Mouse (Mus musculus): ENCODE results near the gene Gbp2. TPM values are rescaled to one million over a fixed set of nuclear protein-coding genes. Genes with fewer than 3 reads are reported as not detected.

The Gbp2 gene
- polyA plus RNA-seq, 1 experiment from 2014 or later = 3.1 TPM

- WGBS (ENCODE audit: insufficient replicate concordance) = 78% methylated on average over 2 of the region's 2 CpGs
- no peaks in the 10 kb centered on the region for H3K9me3 ChIP-seq (ENCODE audit: low read length)
- no peaks in the 10 kb centered on the region for H3K36me3 ChIP-seq (replicated peaks; ENCODE audit: insufficient read depth, low read length)
- no peak overlapping the region for H3K9ac ChIP-seq (replicated peaks)
- TF ChIP-seq CTCF (IDR thresholded peaks at IDR 0.05; ENCODE audit: low read depth) (no peak), EP300 (IDR thresholded peaks at IDR 0.05; ENCODE audit: low read depth) (no peak)
- no peak overlapping the region for H3K4me3 ChIP-seq (ENCODE audit: low read depth, low read length)
- no peak overlapping the region for H3K4me2 ChIP-seq (ENCODE audit: low read depth, low read length)
- H3K27ac ChIP-seq (ENCODE audit: low read depth) = no peak overlapping the region
- no peaks in the 10 kb centered on the region for H3K27me3 ChIP-seq (ENCODE audit: insufficient read depth, low read length)
- H3K4me1 ChIP-seq (ENCODE audit: insufficient read depth) = no peaks in the 10 kb centered on the region
- DNase-seq (no peak), ATAC-seq (no peak)
These were observed 31.5 kb upstream of the Gbp2 start for GRCm38 (mm10) chr3:142588888-142589287.

DNA sequence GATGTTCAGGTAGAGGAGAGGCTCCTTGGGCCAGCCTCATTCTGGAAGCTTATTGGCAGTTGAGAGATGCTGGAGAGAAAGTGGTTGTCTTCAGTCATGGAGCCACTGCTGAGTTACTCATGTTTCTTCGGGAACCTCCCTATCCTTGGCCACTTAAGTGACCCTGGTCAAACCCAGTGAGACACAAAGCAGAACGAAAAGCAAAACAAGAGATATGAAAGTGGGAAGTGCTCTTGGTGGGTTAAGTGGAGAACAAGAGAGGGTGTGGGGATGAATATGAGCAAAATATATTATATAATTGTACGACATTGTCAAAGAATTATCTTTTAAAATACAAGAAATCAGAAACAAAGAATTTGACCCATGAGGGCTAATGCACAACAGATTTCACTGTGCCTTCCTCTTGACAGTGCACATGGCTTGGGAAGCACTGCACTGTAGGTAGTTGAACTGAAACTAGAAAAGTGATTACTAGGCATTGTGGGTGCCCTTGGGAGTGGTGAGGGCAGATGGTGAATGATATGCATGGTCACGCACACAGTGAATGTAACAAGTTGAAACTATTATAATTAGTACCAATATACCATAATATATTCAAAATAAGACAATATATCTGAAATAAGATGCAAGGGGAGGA, 29.9 kb upstream of the Gbp2 start:
- Histone ChIP-seq H3K9ac (replicated peaks) (no peak overlapping the region), H3K27ac (ENCODE audit: low read depth) (no peak overlapping the region), H3K4me1 (ENCODE audit: insufficient read depth) (no peaks in the 10 kb centered on the region), H3K4me2 (ENCODE audit: low read depth, low read length) (no peak overlapping the region), H3K9me3 (ENCODE audit: low read length) (no peaks in the 10 kb centered on the region), H3K27me3 (ENCODE audit: insufficient read depth, low read length) (no peaks in the 10 kb centered on the region), H3K36me3 (replicated peaks; ENCODE audit: insufficient read depth, low read length) (no peaks in the 10 kb centered on the region), H3K4me3 (ENCODE audit: low read depth, low read length) (no peak overlapping the region)
- 64% methylated on average over 4 of the region's 4 CpGs for WGBS (ENCODE audit: insufficient replicate concordance)
- TF ChIP-seq EP300 (IDR thresholded peaks at IDR 0.05; ENCODE audit: low read depth) (no peak), CTCF (IDR thresholded peaks at IDR 0.05; ENCODE audit: low read depth) (no peak)
- no peak for DNase-seq
- no peak for ATAC-seq

- H3K27ac ChIP-seq (ENCODE audit: low read depth) = no peak within 1 kb of the TSS
- DNase-seq (no peak), ATAC-seq (no peak)
- no peaks in the 10 kb centered on the region for H3K9me3 ChIP-seq (ENCODE audit: low read length)
- TF ChIP-seq CTCF (IDR thresholded peaks at IDR 0.05; ENCODE audit: low read depth) (no peak), EP300 (IDR thresholded peaks at IDR 0.05; ENCODE audit: low read depth) (no peak)
- H3K9ac ChIP-seq (replicated peaks) = no peak within 1 kb of the TSS
- no peaks in the 10 kb centered on the region for H3K4me1 ChIP-seq (ENCODE audit: insufficient read depth)
- H3K36me3 ChIP-seq (replicated peaks; ENCODE audit: insufficient read depth, low read length) = no peaks in the 10 kb centered on the region
- no peak within 1 kb of the TSS for H3K4me2 ChIP-seq (ENCODE audit: low read depth, low read length)
- H3K27me3 ChIP-seq (ENCODE audit: insufficient read depth, low read length) = no peaks in the 10 kb centered on the region
- H3K4me3 ChIP-seq (ENCODE audit: low read depth, low read length) = no peak within 1 kb of the TSS
- WGBS (ENCODE audit: insufficient replicate concordance) = 61% methylated on average over 1 of the region's 1 CpGs
These were observed 25.9 kb upstream of the Gbp2 start, which contains the start of gene Gbp2b for GRCm38 (mm10) chr3:142594547-142594946. Gene Gbp2b (plus strand): TSS chr3:142594847.

DNA sequence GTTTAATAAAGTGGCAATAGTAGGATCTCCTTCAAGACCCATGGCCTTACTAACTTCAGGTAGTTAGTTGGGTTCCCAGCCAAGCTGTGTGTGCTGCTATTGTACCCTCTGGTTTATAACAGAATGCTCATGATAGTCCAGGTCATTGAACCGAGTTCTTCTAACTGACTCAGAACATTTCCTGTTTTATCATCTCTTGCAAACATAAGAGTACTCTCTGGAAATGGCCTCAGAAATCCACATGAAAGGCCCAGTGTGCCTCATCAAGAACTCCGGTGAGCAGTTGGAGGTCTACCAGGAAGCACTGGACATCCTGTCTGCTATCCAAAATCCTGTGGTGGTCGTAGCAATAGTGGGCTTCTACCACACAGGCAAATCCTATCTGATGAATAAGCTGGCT, 22.5 kb upstream of the Gbp2 start:
- TF ChIP-seq CTCF (IDR thresholded peaks at IDR 0.05; ENCODE audit: low read depth) (no peak), EP300 (IDR thresholded peaks at IDR 0.05; ENCODE audit: low read depth) (no peak)
- no peak overlapping the region for H3K4me3 ChIP-seq (ENCODE audit: low read depth, low read length)
- no peaks in the 10 kb centered on the region for H3K9me3 ChIP-seq (ENCODE audit: low read length)
- ATAC-seq = no peak
- H3K27me3 ChIP-seq (ENCODE audit: insufficient read depth, low read length) = no peaks in the 10 kb centered on the region
- H3K36me3 ChIP-seq (replicated peaks; ENCODE audit: insufficient read depth, low read length) = no peaks in the 10 kb centered on the region
- H3K4me1 ChIP-seq (ENCODE audit: insufficient read depth) = no peaks in the 10 kb centered on the region
- WGBS (ENCODE audit: insufficient replicate concordance) = 48% methylated on average over 3 of the region's 3 CpGs
- H3K27ac ChIP-seq (ENCODE audit: low read depth) = no peak overlapping the region
- no peak overlapping the region for H3K4me2 ChIP-seq (ENCODE audit: low read depth, low read length)
- H3K9ac ChIP-seq (replicated peaks) = no peak overlapping the region
- DNase-seq = no peak

DNA sequence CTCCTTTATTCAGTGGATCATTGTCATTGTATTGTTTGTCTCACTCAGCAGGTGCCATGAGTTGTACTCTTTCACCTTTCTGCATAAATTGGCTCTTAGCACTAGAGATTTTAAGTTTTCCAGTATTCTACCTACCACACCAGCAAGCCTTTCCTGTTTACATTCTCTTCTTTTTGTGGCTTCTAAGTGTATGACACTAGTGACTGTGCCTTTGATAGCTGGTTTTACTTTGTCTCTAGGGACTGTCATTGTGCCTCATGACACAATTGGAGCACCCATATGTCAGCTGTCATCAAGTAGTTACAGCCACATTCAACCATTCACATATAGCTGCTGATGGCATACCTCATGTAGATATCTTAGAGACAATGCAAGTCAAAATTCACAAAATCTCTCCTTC, 18.7 kb upstream of the Gbp2 start:
- no peak overlapping the region for H3K27ac ChIP-seq (ENCODE audit: low read depth)
- ATAC-seq = no peak

GRCm38 (mm10) chr3:142618658-142619057, 1.7 kb upstream of the Gbp2 start:
- H3K4me1 ChIP-seq (ENCODE audit: insufficient read depth) = peaks cover 7% of the 10 kb centered on the region; the same call in 1 of the 2 replicates
- TF ChIP-seq CTCF (IDR thresholded peaks at IDR 0.05; ENCODE audit: low read depth) (no peak), EP300 (IDR thresholded peaks at IDR 0.05; ENCODE audit: low read depth) (no peak)
- H3K9me3 ChIP-seq (ENCODE audit: low read length) = no peaks in the 10 kb centered on the region
- no peak overlapping the region for H3K4me3 ChIP-seq (ENCODE audit: low read depth, low read length)
- no peak for DNase-seq
- WGBS (ENCODE audit: insufficient replicate concordance) = 82% methylated on average over 3 of the region's 3 CpGs
- ATAC-seq = no peak
- no peak overlapping the region for H3K27ac ChIP-seq (ENCODE audit: low read depth)
- no peaks in the 10 kb centered on the region for H3K36me3 ChIP-seq (replicated peaks; ENCODE audit: insufficient read depth, low read length)
- no peak overlapping the region for H3K9ac ChIP-seq (replicated peaks)
- H3K27me3 ChIP-seq (ENCODE audit: insufficient read depth, low read length) = no peaks in the 10 kb centered on the region
- no peak overlapping the region for H3K4me2 ChIP-seq (ENCODE audit: low read depth, low read length)

More for the DNA sequence above, 18.7 kb upstream of the Gbp2 start:
- no peak for DNase-seq
- H3K9me3 ChIP-seq (ENCODE audit: low read length) = no peaks in the 10 kb centered on the region
- H3K4me1 ChIP-seq (ENCODE audit: insufficient read depth) = no peaks in the 10 kb centered on the region
- no peak overlapping the region for H3K9ac ChIP-seq (replicated peaks)
- TF ChIP-seq EP300 (IDR thresholded peaks at IDR 0.05; ENCODE audit: low read depth) = no peak
- no peak for TF ChIP-seq CTCF (IDR thresholded peaks at IDR 0.05; ENCODE audit: low read depth)
- H3K36me3 ChIP-seq (replicated peaks; ENCODE audit: insufficient read depth, low read length) = no peaks in the 10 kb centered on the region
- H3K4me2 ChIP-seq (ENCODE audit: low read depth, low read length) = no peak overlapping the region
- no peaks in the 10 kb centered on the region for H3K27me3 ChIP-seq (ENCODE audit: insufficient read depth, low read length)
- H3K4me3 ChIP-seq (ENCODE audit: low read depth, low read length) = no peak overlapping the region

Measured in liver, postnatal 0 days (tissue).